Mouse (Mus musculus): ENCODE results near the gene Tmtc4.

Tmtc4 gene

GRCm38 (mm10) chr14:122974854-122975570 is 8.8 kb downstream of the Tmtc4 start:
- in situ Hi-C loops (cut with MboI, MseI): no loop called here

GRCm38 (mm10) chr14:122973091-122973490 is 10.7 kb downstream of the Tmtc4 start:
- in situ Hi-C loops (cut with MboI, MseI): no loop called here

GRCm38 (mm10) chr14:122968049-122968448 is 15.8 kb downstream of the Tmtc4 start:
- in situ Hi-C loops (cut with MboI, MseI): no loop called here

- in situ Hi-C loops (cut with MboI, MseI): loop anchor here (10.0 kb wide), 1 partner anchor 357 kb away; no protein-coding TSS in a partner anchor
Measured at GRCm38 (mm10) chr14:122957941-122958340, 25.9 kb downstream of the Tmtc4 start.

GRCm38 (mm10) chr14:122953331-122953730 is 30.5 kb downstream of the Tmtc4 start:
- in situ Hi-C loops (cut with MboI, MseI): loop anchor here (10.0 kb wide), 1 partner anchor 361 kb away; no protein-coding TSS in a partner anchor

GRCm38 (mm10) chr14:122952556-122952955 is 31.3 kb downstream of the Tmtc4 start:
- in situ Hi-C loops (cut with MboI, MseI): loop anchor here (10.0 kb wide), 1 partner anchor 362 kb away; no protein-coding TSS in a partner anchor

- in situ Hi-C loops (cut with MboI, MseI): loop anchor here (10.0 kb wide), 1 partner anchor 363 kb away; no protein-coding TSS in a partner anchor
Measured at GRCm38 (mm10) chr14:122951676-122952445, 32.0 kb downstream of the Tmtc4 start.

- in situ Hi-C loops (cut with MboI, MseI): loop anchor here (10.0 kb wide), 1 partner anchor 364 kb away; no protein-coding TSS in a partner anchor
Measured at GRCm38 (mm10) chr14:122950915-122951314, 32.9 kb downstream of the Tmtc4 start.

GRCm38 (mm10) chr14:122943475-122943853 is 40.4 kb downstream of the Tmtc4 start:
- in situ Hi-C loops (cut with MboI, MseI): no loop called here

GRCm38 (mm10) chr14:122942757-122943474 is 40.9 kb downstream of the Tmtc4 start:
- in situ Hi-C loops (cut with MboI, MseI): no loop called here

- in situ Hi-C loops (cut with MboI, MseI): no loop called here
Measured at GRCm38 (mm10) chr14:122936460-122936859, 47.4 kb downstream of the Tmtc4 start.

- in situ Hi-C loops (cut with MboI, MseI): no loop called here
Measured at GRCm38 (mm10) chr14:122920011-122920410, 63.8 kb downstream of the Tmtc4 start.

GRCm38 (mm10) chr14:122917676-122918075 is 66.2 kb downstream of the Tmtc4 start:
- in situ Hi-C loops (cut with MboI, MseI): no loop called here

- in situ Hi-C loops (cut with MboI, MseI): no loop called here
Measured at GRCm38 (mm10) chr14:122913657-122914056, 70.2 kb downstream of the Tmtc4 start, which contains the start of gene Ggact. Gene Ggact (minus strand): TSS chr14:122913757.

- in situ Hi-C loops (cut with MboI, MseI): no loop called here
Measured at GRCm38 (mm10) chr14:122912812-122913498, 70.9 kb downstream of the Tmtc4 start.

GRCm38 (mm10) chr14:122912137-122912536 is 71.7 kb downstream of the Tmtc4 start:
- in situ Hi-C loops (cut with MboI, MseI): no loop called here

- in situ Hi-C loops (cut with MboI, MseI): no loop called here
Measured at GRCm38 (mm10) chr14:122911265-122911664, 72.6 kb downstream of the Tmtc4 start.

- in situ Hi-C loops (cut with MboI, MseI): no loop called here
Measured at GRCm38 (mm10) chr14:122909368-122910091, 74.3 kb downstream of the Tmtc4 start.

- in situ Hi-C loops (cut with MboI, MseI): no loop called here
Measured at GRCm38 (mm10) chr14:122908075-122908474, 75.8 kb downstream of the Tmtc4 start.

GRCm38 (mm10) chr14:122905007-122905406 is 78.8 kb downstream of the Tmtc4 start:
- in situ Hi-C loops (cut with MboI, MseI): no loop called here

Data from regulatory T cell (primary cell).